Mouse (Mus musculus): Measurements from ENCODE around the gene Trf. TPM values are rescaled to one million over a fixed set of nuclear protein-coding genes. Genes with fewer than 3 reads are reported as not detected.

Trf gene
- polyA plus RNA-seq, 1 experiment from 2014 or later: 88.4 TPM

GRCm38 (mm10) chr9:103229037-103229867, 992 bp downstream of the Trf start:
- no peaks in the 10 kb centered on the region for H3K36me3 ChIP-seq (ENCODE audit: control insufficient read depth, insufficient read depth, low read length)
- H3K4me3 ChIP-seq (ENCODE audit: low read depth, low read length): 0 out of 2 replicates have a peak overlapping the region, but pooled peaks have one; percentile 8
- H3K4me2 ChIP-seq: no peak overlapping the region
- H3K27ac ChIP-seq (ENCODE audit: low read depth, low read length): no peak overlapping the region
- no peak for ATAC-seq (replicated peaks; ENCODE audit: insufficient number of reproducible peaks, low FRiP score, low TSS enrichment)
- H3K27me3 ChIP-seq (ENCODE audit: control insufficient read depth, insufficient read depth, low read length): no peaks in the 10 kb centered on the region
- H3K4me1 ChIP-seq (ENCODE audit: control insufficient read depth, insufficient read depth, low read length): 0 out of 2 replicates have a peak, but pooled peaks cover 2% of the 10 kb centered on the region
- H3K9me3 ChIP-seq (replicated peaks; ENCODE audit: control insufficient read depth, low read length): no peaks in the 10 kb centered on the region
- H3K9ac ChIP-seq (ENCODE audit: low read depth, low read length): no peak overlapping the region
- WGBS (ENCODE audit: insufficient replicate concordance): 83% methylated on average over 15 of the region's 15 CpGs

- 77% methylated on average over 13 of the region's 13 CpGs for WGBS (ENCODE audit: insufficient replicate concordance)
- Histone ChIP-seq H3K27me3 (ENCODE audit: control insufficient read depth, insufficient read depth, low read length) (no peaks in the 10 kb centered on the region), H3K4me2 (no peak overlapping the region), H3K9ac (ENCODE audit: low read depth, low read length) (no peak overlapping the region), H3K4me1 (ENCODE audit: control insufficient read depth, insufficient read depth, low read length) (0 out of 2 replicates have a peak, but pooled peaks cover 2% of the 10 kb centered on the region), H3K36me3 (ENCODE audit: control insufficient read depth, insufficient read depth, low read length) (no peaks in the 10 kb centered on the region), H3K9me3 (replicated peaks; ENCODE audit: control insufficient read depth, low read length) (no peaks in the 10 kb centered on the region), H3K27ac (ENCODE audit: low read depth, low read length) (no peak overlapping the region), H3K4me3 (ENCODE audit: low read depth, low read length) (no peak overlapping the region)
- ATAC-seq (replicated peaks; ENCODE audit: insufficient number of reproducible peaks, low FRiP score, low TSS enrichment): no peak
These were observed 1.8 kb downstream of the Trf start for GRCm38 (mm10) chr9:103228370-103229003.

- 80% methylated on average over 16 of the region's 16 CpGs for WGBS (ENCODE audit: insufficient replicate concordance)
- Histone ChIP-seq H3K4me2 (no peak overlapping the region), H3K27me3 (ENCODE audit: control insufficient read depth, insufficient read depth, low read length) (no peaks in the 10 kb centered on the region), H3K27ac (ENCODE audit: low read depth, low read length) (no peak overlapping the region), H3K9ac (ENCODE audit: low read depth, low read length) (no peak overlapping the region), H3K4me1 (ENCODE audit: control insufficient read depth, insufficient read depth, low read length) (0 out of 2 replicates have a peak, but pooled peaks cover 2% of the 10 kb centered on the region), H3K36me3 (ENCODE audit: control insufficient read depth, insufficient read depth, low read length) (no peaks in the 10 kb centered on the region), H3K4me3 (ENCODE audit: low read depth, low read length) (no peak overlapping the region), H3K9me3 (replicated peaks; ENCODE audit: control insufficient read depth, low read length) (no peaks in the 10 kb centered on the region)
- ATAC-seq (replicated peaks; ENCODE audit: insufficient number of reproducible peaks, low FRiP score, low TSS enrichment): no peak
These were observed 2.5 kb downstream of the Trf start for GRCm38 (mm10) chr9:103227760-103228159.

- H3K9me3 ChIP-seq (replicated peaks; ENCODE audit: control insufficient read depth, low read length): no peaks in the 10 kb centered on the region
- H3K36me3 ChIP-seq (ENCODE audit: control insufficient read depth, insufficient read depth, low read length): no peaks in the 10 kb centered on the region
- H3K4me2 ChIP-seq: no peak overlapping the region
- no peak for ATAC-seq (replicated peaks; ENCODE audit: insufficient number of reproducible peaks, low FRiP score, low TSS enrichment)
- H3K9ac ChIP-seq (ENCODE audit: low read depth, low read length): no peak overlapping the region
- no peaks in the 10 kb centered on the region for H3K27me3 ChIP-seq (ENCODE audit: control insufficient read depth, insufficient read depth, low read length)
- H3K4me3 ChIP-seq (ENCODE audit: low read depth, low read length): no peak overlapping the region
- H3K27ac ChIP-seq (ENCODE audit: low read depth, low read length): no peak overlapping the region
- H3K4me1 ChIP-seq (ENCODE audit: control insufficient read depth, insufficient read depth, low read length): 0 out of 2 replicates have a peak, but pooled peaks cover 2% of the 10 kb centered on the region
- WGBS (ENCODE audit: insufficient replicate concordance): 89% methylated on average over 15 of the region's 15 CpGs
These were observed 3.4 kb downstream of the Trf start for GRCm38 (mm10) chr9:103226806-103227205.

GRCm38 (mm10) chr9:103225464-103225863, 4.8 kb downstream of the Trf start:
- Histone ChIP-seq H3K9ac (ENCODE audit: low read depth, low read length) (no peak overlapping the region), H3K4me1 (ENCODE audit: control insufficient read depth, insufficient read depth, low read length) (no peaks in the 10 kb centered on the region), H3K9me3 (replicated peaks; ENCODE audit: control insufficient read depth, low read length) (no peaks in the 10 kb centered on the region), H3K27me3 (ENCODE audit: control insufficient read depth, insufficient read depth, low read length) (no peaks in the 10 kb centered on the region), H3K27ac (ENCODE audit: low read depth, low read length) (no peak overlapping the region), H3K4me3 (ENCODE audit: low read depth, low read length) (no peak overlapping the region), H3K36me3 (ENCODE audit: control insufficient read depth, insufficient read depth, low read length) (no peaks in the 10 kb centered on the region), H3K4me2 (no peak overlapping the region)
- WGBS (ENCODE audit: insufficient replicate concordance): 54% methylated on average over 3 of the region's 3 CpGs
- ATAC-seq (replicated peaks; ENCODE audit: insufficient number of reproducible peaks, low FRiP score, low TSS enrichment): no peak

GRCm38 (mm10) chr9:103224721-103225120, 5.5 kb downstream of the Trf start:
- Histone ChIP-seq H3K4me1 (ENCODE audit: control insufficient read depth, insufficient read depth, low read length) (no peaks in the 10 kb centered on the region), H3K4me3 (ENCODE audit: low read depth, low read length) (no peak overlapping the region), H3K36me3 (ENCODE audit: control insufficient read depth, insufficient read depth, low read length) (no peaks in the 10 kb centered on the region), H3K4me2 (no peak overlapping the region), H3K27ac (ENCODE audit: low read depth, low read length) (no peak overlapping the region), H3K27me3 (ENCODE audit: control insufficient read depth, insufficient read depth, low read length) (no peaks in the 10 kb centered on the region), H3K9me3 (replicated peaks; ENCODE audit: control insufficient read depth, low read length) (no peaks in the 10 kb centered on the region), H3K9ac (ENCODE audit: low read depth, low read length) (no peak overlapping the region)
- WGBS (ENCODE audit: insufficient replicate concordance): 86% methylated on average over 7 of the region's 7 CpGs
- ATAC-seq (replicated peaks; ENCODE audit: insufficient number of reproducible peaks, low FRiP score, low TSS enrichment): no peak

GRCm38 (mm10) chr9:103214281-103214680, 16.0 kb downstream of the Trf start:
- H3K9me3 ChIP-seq (replicated peaks; ENCODE audit: control insufficient read depth, low read length): no peaks in the 10 kb centered on the region
- no peaks in the 10 kb centered on the region for H3K36me3 ChIP-seq (ENCODE audit: control insufficient read depth, insufficient read depth, low read length)
- H3K27ac ChIP-seq (ENCODE audit: low read depth, low read length): no peak overlapping the region
- no peaks in the 10 kb centered on the region for H3K4me1 ChIP-seq (ENCODE audit: control insufficient read depth, insufficient read depth, low read length)
- WGBS (ENCODE audit: insufficient replicate concordance): 77% methylated on average over 6 of the region's 6 CpGs
- H3K4me2 ChIP-seq: no peak overlapping the region
- no peak overlapping the region for H3K9ac ChIP-seq (ENCODE audit: low read depth, low read length)
- H3K27me3 ChIP-seq (ENCODE audit: control insufficient read depth, insufficient read depth, low read length): no peaks in the 10 kb centered on the region
- no peak overlapping the region for H3K4me3 ChIP-seq (ENCODE audit: low read depth, low read length)
- ATAC-seq (replicated peaks; ENCODE audit: insufficient number of reproducible peaks, low FRiP score, low TSS enrichment): no peak

GRCm38 (mm10) chr9:103213631-103214030, 16.6 kb downstream of the Trf start:
- no peak for ATAC-seq (replicated peaks; ENCODE audit: insufficient number of reproducible peaks, low FRiP score, low TSS enrichment)
- H3K27me3 ChIP-seq (ENCODE audit: control insufficient read depth, insufficient read depth, low read length): no peaks in the 10 kb centered on the region
- no peaks in the 10 kb centered on the region for H3K9me3 ChIP-seq (replicated peaks; ENCODE audit: control insufficient read depth, low read length)
- H3K4me2 ChIP-seq: no peak overlapping the region
- H3K27ac ChIP-seq (ENCODE audit: low read depth, low read length): no peak overlapping the region
- H3K4me3 ChIP-seq (ENCODE audit: low read depth, low read length): no peak overlapping the region
- WGBS (ENCODE audit: insufficient replicate concordance): 56% methylated on average over 2 of the region's 2 CpGs
- no peak overlapping the region for H3K9ac ChIP-seq (ENCODE audit: low read depth, low read length)
- no peaks in the 10 kb centered on the region for H3K36me3 ChIP-seq (ENCODE audit: control insufficient read depth, insufficient read depth, low read length)
- no peaks in the 10 kb centered on the region for H3K4me1 ChIP-seq (ENCODE audit: control insufficient read depth, insufficient read depth, low read length)
